In the genomic region with DNA sequence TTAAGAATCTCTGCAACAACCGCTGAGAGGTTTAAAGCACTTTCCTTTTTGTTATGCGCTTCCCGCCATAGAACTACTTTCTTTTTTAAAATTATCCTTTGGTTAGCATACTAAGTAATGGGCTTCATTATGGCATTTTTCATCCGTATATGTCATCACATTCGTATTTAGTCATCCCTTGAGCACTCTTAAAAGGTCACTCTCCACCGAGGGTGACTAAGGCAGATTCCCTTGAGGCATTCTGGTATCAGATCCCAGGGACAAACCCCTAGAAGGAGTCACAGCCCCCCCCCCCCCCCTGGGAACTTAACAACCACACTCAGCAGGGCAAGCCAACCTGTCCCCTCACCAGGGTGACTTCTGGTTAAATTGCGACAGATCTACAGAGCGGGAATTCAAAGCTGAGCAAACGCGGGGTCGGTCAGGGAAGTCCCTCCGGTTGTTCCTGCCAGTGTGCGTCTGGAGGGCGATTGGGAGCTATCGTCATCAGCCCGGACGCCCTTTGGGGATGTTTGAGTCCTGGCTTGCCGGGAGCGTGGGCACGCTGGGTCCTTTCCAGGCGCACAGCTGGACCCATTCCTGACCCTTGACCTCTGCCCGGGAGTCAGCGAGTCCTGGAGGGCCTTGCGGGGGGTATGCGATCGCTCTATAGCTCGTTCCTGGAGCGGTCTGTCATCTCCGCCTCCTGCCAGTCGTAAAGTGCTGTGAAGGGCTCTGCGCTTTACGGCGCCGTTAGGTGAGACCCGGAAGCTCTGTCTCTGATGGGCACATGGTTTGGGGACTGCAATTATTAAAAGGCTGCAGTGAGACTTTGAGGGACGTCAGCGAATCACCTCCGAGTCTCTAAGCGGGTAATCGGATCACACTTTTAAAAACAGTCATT, we compare ENCODE assay signal across 8 mouse cellular contexts. TPM values are rescaled to one million over a fixed set of nuclear protein-coding genes. Genes with fewer than 3 reads are reported as not detected.
DNase-seq lines count a peak whose midpoint lies in the region; ATAC-seq and TF ChIP-seq lines count a peak whose summit lies in the region.

A gene (plus strand): TSS at position 411 of the 883 bp plus-strand sequence.

- peaks cover 3% of the 10 kb centered on the region; the same call in 1 of the 2 replicates for H3K4me1 ChIP-seq in embryonic facial prominence, embryonic 13.5 days
- H3K4me1 ChIP-seq in heart, adult 2 months (ENCODE audit: control insufficient read depth, insufficient read depth, low read length): peaks cover 3% of the 10 kb centered on the region
- H3K4me1 ChIP-seq in limb, embryonic 13.5 days: peaks cover 5% of the 10 kb centered on the region
- peaks cover 6% of the 10 kb centered on the region for H3K4me1 ChIP-seq in midbrain, embryonic 16.5 days (ENCODE audit: control insufficient read depth, insufficient read depth, low read length)

- no peaks in the 10 kb centered on the region for H3K36me3 ChIP-seq in embryonic facial prominence, embryonic 13.5 days
- no peaks in the 10 kb centered on the region; the same call in 1 of the 2 replicates for H3K36me3 ChIP-seq in heart, adult 2 months (ENCODE audit: control insufficient read depth, insufficient read depth, low read length)
- H3K36me3 ChIP-seq in limb, embryonic 13.5 days: no peaks in the 10 kb centered on the region
- H3K36me3 ChIP-seq in midbrain, embryonic 16.5 days (ENCODE audit: control insufficient read depth, insufficient read depth, low read length): no peaks in the 10 kb centered on the region

- no peaks in the 10 kb centered on the region for H3K79me2 ChIP-seq in heart, adult 2 months (replicated peaks; ENCODE audit: control insufficient read depth, insufficient read depth, low read length)

- WGBS in embryonic facial prominence, embryonic 13.5 days: under 1% methylated on average over 40 of the region's 40 CpGs
- under 1% methylated on average over 40 of the region's 40 CpGs for WGBS in heart, adult 2 months
- under 1% methylated on average over 40 of the region's 40 CpGs for WGBS in limb, embryonic 13.5 days
- WGBS in midbrain, embryonic 16.5 days: under 1% methylated on average over 40 of the region's 40 CpGs

- TF ChIP-seq POLR2A in heart, adult 2 months (IDR thresholded peaks at IDR 0.05; ENCODE audit: insufficient read depth, low read depth, low read length): peak; percentile 81

- peak within 1 kb of the TSS; percentile 82 for H3K4me3 ChIP-seq in embryonic facial prominence, embryonic 13.5 days
- H3K4me3 ChIP-seq in heart, adult 2 months: peak within 1 kb of the TSS; percentile 85
- H3K4me3 ChIP-seq in limb, embryonic 13.5 days: peak within 1 kb of the TSS; percentile 80
- peak within 1 kb of the TSS; percentile 82 for H3K4me3 ChIP-seq in midbrain, embryonic 16.5 days (ENCODE audit: low read depth, low read length)

- DNase-seq in 3134 (ENCODE audit: extremely low read depth, insufficient read length, low spot score): peak; percentile 95
- DNase-seq in adrenal gland, postnatal 36 days: peak; percentile 90
- peak; percentile 93 for DNase-seq in heart, adult 2 months
- peak; percentile 90 to 93 for DNase-seq in kidney, adult 8-10 months
- DNase-seq in spleen, postnatal 10 days (ENCODE audit: low spot score in 2 of 2): peak; percentile 84 to 90

- peak within 1 kb of the TSS; percentile 72 for H3K27ac ChIP-seq in embryonic facial prominence, embryonic 13.5 days
- H3K27ac ChIP-seq in heart, adult 2 months: peak within 1 kb of the TSS; percentile 93
- H3K27ac ChIP-seq in limb, embryonic 13.5 days: peak within 1 kb of the TSS; percentile 15; the same call in 1 of the 2 replicates
- H3K27ac ChIP-seq in midbrain, embryonic 16.5 days (ENCODE audit: low read length): peak within 1 kb of the TSS; percentile 95

- intact Hi-C loops in heart, adult 2 months (cut with DNase I): loop anchor here (2.0 to 5.0 kb wide), 5 partner anchors 70 to 225 kb away; a partner anchor contains a TSS

- H3K9ac ChIP-seq in embryonic facial prominence, embryonic 13.5 days: peak within 1 kb of the TSS; percentile 82
- peak within 1 kb of the TSS; percentile 73 for H3K9ac ChIP-seq in heart, adult 2 months (ENCODE audit: low read depth, low read length)
- H3K9ac ChIP-seq in limb, embryonic 13.5 days: peak within 1 kb of the TSS; percentile 77
- H3K9ac ChIP-seq in midbrain, embryonic 16.5 days (ENCODE audit: low read depth, low read length): peak within 1 kb of the TSS; percentile 89

- no peaks in the 10 kb centered on the region for H3K27me3 ChIP-seq in embryonic facial prominence, embryonic 13.5 days
- H3K27me3 ChIP-seq in heart, adult 2 months (ENCODE audit: control insufficient read depth, insufficient read depth, low read length): no peaks in the 10 kb centered on the region
- H3K27me3 ChIP-seq in limb, embryonic 13.5 days: no peaks in the 10 kb centered on the region
- no peaks in the 10 kb centered on the region for H3K27me3 ChIP-seq in midbrain, embryonic 16.5 days (ENCODE audit: control insufficient read depth, insufficient read depth, low read depth, low read length)

- TF ChIP-seq EP300 in heart, adult 2 months (IDR thresholded peaks at IDR 0.05; ENCODE audit: insufficient read depth, low read depth, low read length): peak; percentile 62; the same call in 1 of the 2 replicates

- ATAC-seq in embryonic facial prominence, embryonic 13.5 days (ENCODE audit: insufficient number of reproducible peaks, insufficient read depth, low FRiP score, low TSS enrichment, low read depth): peak; percentile 89
- ATAC-seq in limb, embryonic 13.5 days (ENCODE audit: low FRiP score, low read depth): peak; percentile 94
- peak; percentile 98 for ATAC-seq in midbrain, embryonic 16.5 days

- TF ChIP-seq CTCF in heart, adult 2 months (IDR thresholded peaks at IDR 0.05): no peak

- peak within 1 kb of the TSS; percentile 85 for H3K4me2 ChIP-seq in embryonic facial prominence, embryonic 13.5 days
- peak within 1 kb of the TSS; percentile 84 for H3K4me2 ChIP-seq in limb, embryonic 13.5 days (replicated peaks)
- peak within 1 kb of the TSS; percentile 80 for H3K4me2 ChIP-seq in midbrain, embryonic 16.5 days (ENCODE audit: low read length)

- no peaks in the 10 kb centered on the region for H3K9me3 ChIP-seq in embryonic facial prominence, embryonic 13.5 days
- no peaks in the 10 kb centered on the region for H3K9me3 ChIP-seq in limb, embryonic 13.5 days
- H3K9me3 ChIP-seq in midbrain, embryonic 16.5 days (replicated peaks; ENCODE audit: control insufficient read depth, low read length, poor library complexity, severe bottlenecking): no peaks in the 10 kb centered on the region

RNA-seq across cellular contexts. Expression of the gene that starts here (rescaled TPM):
- 10 to 100 TPM; 19.5 to 20.8 TPM for total RNA-seq in adrenal gland, postnatal 36 days (2021)
- polyA plus RNA-seq in embryonic facial prominence, embryonic 13.5 days (2015; fragmentation: Nextera tagmentation; extraction: Ambion mirVana): 29.2 and 29.9 TPM in 2 replicates
- 1 to 10 TPM; 5.8 to 8.4 TPM for total RNA-seq in heart, adult 2 months (2021)
- 3.3 and 7.4 TPM in 2 replicates for polyA plus RNA-seq in heart, adult 2 months (2012; rRNA removed)
- polyA plus RNA-seq in limb, embryonic 13.5 days (2015; fragmentation: Nextera tagmentation; extraction: Ambion mirVana): 25.5 and 29.8 TPM in 2 replicates
- polyA plus RNA-seq in midbrain, embryonic 16.5 days (2015; fragmentation: Nextera tagmentation; extraction: Ambion mirVana): 21.8 and 22.1 TPM in 2 replicates

Comparison
In these comparisons a context has a peak if more than half of its experiments do, and no peak if none do; other contexts are left out.
1. Peak in every context shown above with its lines: DNase-seq, ATAC-seq, H3K4me3 ChIP-seq and H3K27ac ChIP-seq.
2. H3K27ac ChIP-seq: peak in every context shown above with its lines; median percentile 95 in midbrain, embryonic 16.5 days; 93 in heart, adult 2 months; 72 in embryonic facial prominence, embryonic 13.5 days; 15 in limb, embryonic 13.5 days.